Mouse (Mus musculus): Measurements from ENCODE around the gene Ppm1a. TPM values are rescaled to one million over a fixed set of nuclear protein-coding genes. Genes with fewer than 3 reads are reported as not detected.

Gene Ppm1a
- polyA plus RNA-seq, 1 experiment from 2014 or later = 51.2 TPM

GRCm38 (mm10) chr12:72750606-72751005 is 6.6 kb upstream of the Ppm1a start:
- no peak overlapping the region for H3K9ac ChIP-seq (ENCODE audit: low read length)
- no peaks in the 10 kb centered on the region for H3K36me3 ChIP-seq (ENCODE audit: control insufficient read depth, insufficient read depth, low read length)
- no peak for TF ChIP-seq CTCF (IDR thresholded peaks at IDR 0.05; ENCODE audit: low read depth)
- TF ChIP-seq EP300 (optimal IDR thresholded peaks at IDR 0.05) = no peak
- H3K27ac ChIP-seq (replicated peaks) = no peak overlapping the region
- no peaks in the 10 kb centered on the region for H3K9me3 ChIP-seq (ENCODE audit: control insufficient read depth, low read length)
- H3K4me2 ChIP-seq (replicated peaks; ENCODE audit: low read depth) = no peak overlapping the region
- 81% methylated on average over 2 of the region's 2 CpGs for WGBS
- no peaks in the 10 kb centered on the region for H3K27me3 ChIP-seq (ENCODE audit: control insufficient read depth, insufficient read depth, low read length)
- DNase-seq (ENCODE audit: low spot score) = no peak
- no peaks in the 10 kb centered on the region for H3K4me1 ChIP-seq (replicated peaks; ENCODE audit: control insufficient read depth, insufficient read depth)
- ATAC-seq (ENCODE audit: low FRiP score, low TSS enrichment) = no peak
- no peak overlapping the region for H3K4me3 ChIP-seq (ENCODE audit: low read depth, low read length)

- ATAC-seq (ENCODE audit: low FRiP score, low TSS enrichment) = no peak
- Histone ChIP-seq H3K27me3 (ENCODE audit: control insufficient read depth, insufficient read depth, low read length) (no peaks in the 10 kb centered on the region), H3K36me3 (ENCODE audit: control insufficient read depth, insufficient read depth, low read length) (no peaks in the 10 kb centered on the region)
Measured at GRCm38 (mm10) chr12:72757596-72757995, 341 bp downstream of the Ppm1a start.

GRCm38 (mm10) chr12:72759956-72760355 is 2.7 kb downstream of the Ppm1a start:
- no peak for TF ChIP-seq CTCF (IDR thresholded peaks at IDR 0.05; ENCODE audit: low read depth)
- no peak for TF ChIP-seq EP300 (optimal IDR thresholded peaks at IDR 0.05)
- ATAC-seq (ENCODE audit: low FRiP score, low TSS enrichment) (no peak), DNase-seq (ENCODE audit: low spot score) (no peak)
- Histone ChIP-seq H3K4me3 (ENCODE audit: low read depth, low read length) (peak overlapping the region; percentile 89; the same call in 1 of the 2 replicates), H3K27ac (replicated peaks) (peak overlapping the region; percentile 63; the same call in 1 of the 2 replicates), H3K4me2 (replicated peaks; ENCODE audit: low read depth) (peak overlapping the region; percentile 90), H3K36me3 (ENCODE audit: control insufficient read depth, insufficient read depth, low read length) (no peaks in the 10 kb centered on the region), H3K9me3 (ENCODE audit: control insufficient read depth, low read length) (no peaks in the 10 kb centered on the region), H3K9ac (ENCODE audit: low read length) (no peak overlapping the region), H3K27me3 (ENCODE audit: control insufficient read depth, insufficient read depth, low read length) (no peaks in the 10 kb centered on the region), H3K4me1 (replicated peaks; ENCODE audit: control insufficient read depth, insufficient read depth) (no peaks in the 10 kb centered on the region)
- 10% methylated on average over 7 of the region's 7 CpGs for WGBS

More at GRCm38 (mm10) chr12:72757596-72757995, 341 bp downstream of the Ppm1a start:
- no peaks in the 10 kb centered on the region for H3K9me3 ChIP-seq (ENCODE audit: control insufficient read depth, low read length)
- no peak for TF ChIP-seq EP300 (optimal IDR thresholded peaks at IDR 0.05)
- no peak for TF ChIP-seq CTCF (IDR thresholded peaks at IDR 0.05; ENCODE audit: low read depth)
- H3K27ac ChIP-seq (replicated peaks) = no peak overlapping the region
- H3K4me1 ChIP-seq (replicated peaks; ENCODE audit: control insufficient read depth, insufficient read depth) = no peaks in the 10 kb centered on the region
- WGBS = 25% methylated on average over 1 of the region's 1 CpGs
- DNase-seq (ENCODE audit: low spot score) = no peak
- H3K4me3 ChIP-seq (ENCODE audit: low read depth, low read length) = no peak overlapping the region
- no peak overlapping the region for H3K9ac ChIP-seq (ENCODE audit: low read length)
- no peak overlapping the region for H3K4me2 ChIP-seq (replicated peaks; ENCODE audit: low read depth)

- Histone ChIP-seq H3K27ac (replicated peaks) (peak overlapping the region; percentile 100), H3K4me3 (ENCODE audit: low read depth, low read length) (peak overlapping the region; percentile 89), H3K36me3 (ENCODE audit: control insufficient read depth, insufficient read depth, low read length) (no peaks in the 10 kb centered on the region), H3K27me3 (ENCODE audit: control insufficient read depth, insufficient read depth, low read length) (no peaks in the 10 kb centered on the region), H3K4me2 (replicated peaks; ENCODE audit: low read depth) (peak overlapping the region; percentile 90), H3K9me3 (ENCODE audit: control insufficient read depth, low read length) (no peaks in the 10 kb centered on the region), H3K4me1 (replicated peaks; ENCODE audit: control insufficient read depth, insufficient read depth) (no peaks in the 10 kb centered on the region), H3K9ac (ENCODE audit: low read length) (peak overlapping the region; percentile 100)
- DNase-seq (ENCODE audit: low spot score) (peak; percentile 96), ATAC-seq (ENCODE audit: low FRiP score, low TSS enrichment) (peak; percentile 95)
- WGBS = under 1% methylated on average over 58 of the region's 78 CpGs
- TF ChIP-seq CTCF (IDR thresholded peaks at IDR 0.05; ENCODE audit: low read depth) (no peak), EP300 (optimal IDR thresholded peaks at IDR 0.05) (peak; percentile 81)
Measured at GRCm38 (mm10) chr12:72760376-72761229, 3.3 kb downstream of the Ppm1a start.

GRCm38 (mm10) chr12:72761230-72761648 is 4.0 kb downstream of the Ppm1a start:
- H3K27ac ChIP-seq (replicated peaks) = peak overlapping the region; percentile 100
- TF ChIP-seq EP300 (optimal IDR thresholded peaks at IDR 0.05) (no peak), CTCF (IDR thresholded peaks at IDR 0.05; ENCODE audit: low read depth) (no peak)
- 0% methylated on average over 8 of the region's 71 CpGs for WGBS
- peak overlapping the region; percentile 70 for H3K4me2 ChIP-seq (replicated peaks; ENCODE audit: low read depth)
- peak overlapping the region; percentile 89 for H3K4me3 ChIP-seq (ENCODE audit: low read depth, low read length)
- no peaks in the 10 kb centered on the region for H3K27me3 ChIP-seq (ENCODE audit: control insufficient read depth, insufficient read depth, low read length)
- no peak for DNase-seq (ENCODE audit: low spot score)
- H3K9me3 ChIP-seq (ENCODE audit: control insufficient read depth, low read length) = no peaks in the 10 kb centered on the region
- peak overlapping the region; percentile 100 for H3K9ac ChIP-seq (ENCODE audit: low read length)
- no peaks in the 10 kb centered on the region for H3K4me1 ChIP-seq (replicated peaks; ENCODE audit: control insufficient read depth, insufficient read depth)
- ATAC-seq (ENCODE audit: low FRiP score, low TSS enrichment) = peak; percentile 67
- H3K36me3 ChIP-seq (ENCODE audit: control insufficient read depth, insufficient read depth, low read length) = no peaks in the 10 kb centered on the region

All from stomach, postnatal 0 days (tissue).